Mouse (Mus musculus) CH12.LX (cell line): ENCODE measurements around the gene Zc3h4. TPM values are rescaled to one million over a fixed set of nuclear protein-coding genes. Genes with fewer than 3 reads are reported as not detected.

ENCODE experiments used
- DNase-seq: peaks from one replicate; pipeline ENCODE4 v3.0.0-alpha.2; 2013; ENCODE audit errors: extremely low read depth
- H3K27ac ChIP-seq: 2 replicates; pipeline ENCODE4 v1.5.1; 2012; ENCODE audit warnings: low read depth, mild to moderate bottlenecking, control low read depth, moderate library complexity; ENCODE audit not compliant: insufficient read depth
- H3K27me3 ChIP-seq: replicated peaks from 2 replicates; pipeline ENCODE3; 2012; ENCODE audit warnings: inconsistent platforms
- H3K36me3 ChIP-seq, 2 experiments: replicated peaks in 1 of 2; 2 replicates each; pipeline versions ENCODE3 to v1.6.1; 2012; ENCODE audit warnings: inconsistent platforms in 1 of 2, low read length in 1 of 2, mild to moderate bottlenecking in 1 of 2, mixed read lengths in 1 of 2, moderate library complexity in 1 of 2; ENCODE audit not compliant: control insufficient read depth in 1 of 2, insufficient read depth in 1 of 2
- H3K4me1 ChIP-seq, 2 experiments: 2 replicates each; pipeline ENCODE4 v1.6.1; 2012; ENCODE audit warnings: inconsistent platforms in 1 of 2, moderate library complexity in 1 of 2; ENCODE audit not compliant: insufficient read depth in 2 of 2, control insufficient read depth in 1 of 2
- H3K4me2 ChIP-seq: 2 replicates; pipeline ENCODE4 v1.6.1; 2012; ENCODE audit warnings: low read depth, mild to moderate bottlenecking, control low read depth; ENCODE audit not compliant: poor library complexity, insufficient read depth, severe bottlenecking
- H3K4me3 ChIP-seq, 3 experiments: fragments of 150-350 bp in 1 of 3; sonication (generic) in 1 of 3; replicated peaks in 1 of 3; 2 replicates each; pipeline versions ENCODE3 to v1.5.1; 2011 to 2012; ENCODE audit warnings: low read depth in 2 of 3, low read length in 2 of 3, mild to moderate bottlenecking in 2 of 3, moderate library complexity in 2 of 3, control low read depth in 1 of 3, improper control_type of control experiment in 1 of 3, inconsistent platforms in 1 of 3, mixed read lengths in 1 of 3; ENCODE audit not compliant: poor library complexity in 1 of 3
- H3K79me2 ChIP-seq: replicated peaks from 2 replicates; pipeline ENCODE4 v1.6.1; 2012; ENCODE audit warnings: mild to moderate bottlenecking, moderate library complexity; ENCODE audit not compliant: control insufficient read depth, poor library complexity, insufficient read depth, severe bottlenecking; ENCODE audit errors: extremely low read depth
- H3K9ac ChIP-seq: 2 replicates; pipeline ENCODE4 v1.6.1; 2012; ENCODE audit warnings: low read depth, mild to moderate bottlenecking, control low read depth, moderate library complexity; ENCODE audit not compliant: insufficient read depth
- H3K9me3 ChIP-seq: replicated peaks from 2 replicates; pipeline ENCODE3; 2012; ENCODE audit warnings: low read length, inconsistent platforms, mixed read lengths
- CHD1 ChIP-seq: IDR thresholded peaks from 2 replicates; pipeline ENCODE4 v1.6.1; 2012; ENCODE audit warnings: low read depth, low read length, improper control_type of control experiment, inconsistent platforms
- CHD2 ChIP-seq: IDR thresholded peaks from 2 replicates; pipeline ENCODE4 v1.6.1; 2011; ENCODE audit warnings: low read length, improper control_type of control experiment
- CTCF ChIP-seq, 2 experiments: IDR thresholded peaks in 1 of 2; conservative IDR thresholded peaks in 1 of 2; 2 replicates each; pipeline ENCODE4 v1.5.1; 2011 to 2012; ENCODE audit warnings: low read depth in 2 of 2, low read length in 2 of 2, improper control_type of control experiment in 1 of 2, inconsistent platforms in 1 of 2, mild to moderate bottlenecking in 1 of 2, moderate library complexity in 1 of 2
- ELF1 ChIP-seq: IDR thresholded peaks from 2 replicates; pipeline ENCODE4 v1.6.1; 2014; ENCODE audit warnings: low read depth, mild to moderate bottlenecking, inconsistent platforms, low read length, improper control_type of control experiment
- GABPA ChIP-seq: IDR thresholded peaks from 2 replicates; pipeline ENCODE4 v1.6.1; 2012; ENCODE audit warnings: low read depth, low read length, improper control_type of control experiment, inconsistent platforms; ENCODE audit not compliant: insufficient replicate concordance
- JUN ChIP-seq: IDR thresholded peaks from 2 replicates; pipeline ENCODE4 v1.6.1; 2011; ENCODE audit warnings: low read depth, mild to moderate bottlenecking, low read length, improper control_type of control experiment, moderate library complexity; ENCODE audit not compliant: insufficient read depth
- MXI1 ChIP-seq: IDR thresholded peaks from 2 replicates; pipeline ENCODE4 v1.6.1; 2011; ENCODE audit warnings: mild to moderate bottlenecking, low read depth, low read length, improper control_type of control experiment
- PAX5 ChIP-seq: IDR thresholded peaks from 2 replicates; pipeline ENCODE4 v1.6.1; 2012; ENCODE audit warnings: low read length, inconsistent platforms, mixed read lengths
- SIN3A ChIP-seq: IDR thresholded peaks from 2 replicates; pipeline ENCODE4 v1.6.1; 2012; ENCODE audit warnings: low read length, improper control_type of control experiment, inconsistent platforms
- TBP ChIP-seq: conservative IDR thresholded peaks from 2 replicates; pipeline ENCODE4 v1.6.1; 2011; ENCODE audit warnings: low read depth, low read length, improper control_type of control experiment
- UBTF ChIP-seq: IDR thresholded peaks from 2 replicates; pipeline ENCODE4 v1.6.1; 2012; ENCODE audit warnings: low read depth, mild to moderate bottlenecking, inconsistent platforms, low read length, improper control_type of control experiment, moderate library complexity
- USF1 ChIP-seq: IDR thresholded peaks from 2 replicates; pipeline ENCODE4 v1.6.1; 2014; ENCODE audit warnings: low read depth, mild to moderate bottlenecking, inconsistent platforms, low read length, improper control_type of control experiment
- ZMIZ1 ChIP-seq: IDR thresholded peaks from 2 replicates; pipeline ENCODE4 v1.6.1; 2012; ENCODE audit warnings: low read depth, mild to moderate bottlenecking, inconsistent platforms, low read length, improper control_type of control experiment
- ZNF384 ChIP-seq: IDR thresholded peaks from 2 replicates; pipeline ENCODE4 v1.6.1; 2012; ENCODE audit warnings: low read depth, low read length, improper control_type of control experiment, inconsistent platforms
- dilution Hi-C: fragments of 300-500 bp; cut with MboI; formaldehyde crosslinking; loops from 2 replicates; pipeline ENCODE4 v1.14.3; 2020; ENCODE audit warnings: low sequenced_read_pairs; ENCODE audit not compliant: extremely low pct_unique_long_range_greater_than_20kb, extremely low pct_ligation_motif_present
- in situ Hi-C: fragments of 300-500 bp; cut with MboI; formaldehyde crosslinking; loops from 3 replicates; pipeline ENCODE4 v1.14.3; 2019; ENCODE audit warnings: low sequenced_read_pairs, low pct_ligation_motif_present, low pct_unique_long_range_greater_than_20kb, mixed read lengths
- polyA plus RNA-seq: library from polyadenylated mRNA; unstranded; fragments of >175 nt; gene quantifications from 2 replicates; pipeline ENCODE4 v1.2.1, GENCODE M21; 2012; ENCODE audit warnings: low read depth; ENCODE audit not compliant: insufficient read length
- total RNA-seq, 2 experiments: library from RNA; depleted of rRNA; stranded (reverse); fragments of 300-350 nt in 1 of 2; fragments of >200 nt in 1 of 2; gene quantifications; 2 replicates each; pipeline ENCODE4 v1.2.3; 2012 to 2014

Zc3h4 gene
- total and polyA plus RNA-seq, 3 experiments = 10.0 to 34.0 (median 30.4) TPM

- Histone ChIP-seq H3K4me3 (no peak overlapping the region), H3K4me1 (peaks cover 0 to 5% of the 10 kb centered on the region in 2 experiments; a peak in 1 of 4 replicates), H3K36me3 (peaks cover 64 to 82% of the 10 kb centered on the region in 2 experiments), H3K4me2 (no peak overlapping the region), H3K27me3 (no peaks in the 10 kb centered on the region), H3K27ac (no peak overlapping the region), H3K9ac (no peak overlapping the region), H3K79me2 (peaks cover 16% of the 10 kb centered on the region), H3K9me3 (no peaks in the 10 kb centered on the region)
- dilution Hi-C loops (no loop called here), in situ Hi-C loops (no loop called here)
- no peak for DNase-seq
- no peak for TF ChIP-seq ELF1
These were observed 44.7 kb upstream of the Zc3h4 start for GRCm38 (mm10) chr7:16355854-16356594.

- in situ Hi-C loops (no loop called here), dilution Hi-C loops (no loop called here)
- H3K27me3 ChIP-seq = no peaks in the 10 kb centered on the region
- H3K36me3 ChIP-seq = peaks cover 63 to 82% of the 10 kb centered on the region in 2 experiments
- peaks cover 0 to 5% of the 10 kb centered on the region in 2 experiments; a peak in 1 of 4 replicates for H3K4me1 ChIP-seq
- no peaks in the 10 kb centered on the region for H3K9me3 ChIP-seq
- H3K27ac ChIP-seq = peak overlapping the region; percentile 57
- no peak overlapping the region for H3K4me2 ChIP-seq
- TF ChIP-seq MXI1 = no peak
- TF ChIP-seq CHD1 = no peak
- no peak for TF ChIP-seq JUN
- TF ChIP-seq CHD2 = no peak
- TF ChIP-seq GABPA = no peak
- TF ChIP-seq UBTF = no peak
- TF ChIP-seq ZMIZ1 = no peak
- no peak for TF ChIP-seq TBP
- TF ChIP-seq SIN3A = no peak
- TF ChIP-seq CTCF (conservative IDR thresholded peaks at IDR 0.05 in 1 of 2, IDR thresholded peaks at IDR 0.05 in 1 of 2; ENCODE audit: low read depth in 2 of 2, low read length in 2 of 2) = no peak
- TF ChIP-seq USF1 = no peak
- TF ChIP-seq PAX5 = no peak
- TF ChIP-seq ZNF384 = no peak
- peaks cover 26% of the 10 kb centered on the region for H3K79me2 ChIP-seq
- H3K4me3 ChIP-seq = no peak overlapping the region
- DNase-seq = no peak
- no peak overlapping the region for H3K9ac ChIP-seq
These were observed 43.1 kb upstream of the Zc3h4 start for GRCm38 (mm10) chr7:16357602-16358001.
